Mouse (Mus musculus) lung, postnatal 0 days (tissue): ENCODE measurements around the gene Fam169b. TPM values are rescaled to one million over a fixed set of nuclear protein-coding genes. Genes with fewer than 3 reads are reported as not detected.

Experiments
- ATAC-seq: fragments of 200-750 bp; cut with Nextera tagmentation; 2 replicates; pipeline ENCODE4 v1.8.0; 2017; ENCODE audit warnings: moderate library complexity
- DNase-seq: peaks from one replicate; pipeline ENCODE4 v3.0.0-alpha.2; 2016; ENCODE audit warnings: low spot score
- H3K27ac ChIP-seq: fragments of 300-500 bp; sonication (generic); 2 replicates; pipeline ENCODE4 v1.5.1; 2014; ENCODE audit warnings: antibody characterized with exemption, mild to moderate bottlenecking, low read length, mixed read lengths
- H3K27me3 ChIP-seq: fragments of 300-500 bp; sonication (generic); replicated peaks from 2 replicates; pipeline ENCODE4 v1.6.1; 2014; ENCODE audit warnings: low read length, mixed read lengths; ENCODE audit not compliant: insufficient read depth
- H3K36me3 ChIP-seq: fragments of 300-500 bp; sonication (generic); 2 replicates; pipeline ENCODE4 v1.6.1; 2014; ENCODE audit warnings: low read length, mixed read lengths; ENCODE audit not compliant: insufficient read depth
- H3K4me1 ChIP-seq: fragments of 300-500 bp; sonication (generic); 2 replicates; pipeline ENCODE4 v1.6.1; 2014; ENCODE audit warnings: antibody characterized with exemption, low read depth, low read length, mixed read lengths; ENCODE audit not compliant: insufficient read depth
- H3K4me2 ChIP-seq: fragments of 300-500 bp; sonication (generic); replicated peaks from 2 replicates; pipeline ENCODE4 v1.6.1; 2014; ENCODE audit warnings: low read depth, mild to moderate bottlenecking, low read length, moderate library complexity, mixed read lengths
- H3K4me3 ChIP-seq: fragments of 300-500 bp; sonication (generic); 2 replicates; pipeline ENCODE4 v1.5.1; 2014; ENCODE audit warnings: low read depth, low read length
- H3K9ac ChIP-seq: fragments of 300-500 bp; sonication (generic); replicated peaks from 2 replicates; pipeline ENCODE4 v1.6.1; 2014; ENCODE audit warnings: low read depth, mild to moderate bottlenecking
- H3K9me3 ChIP-seq: fragments of 300-500 bp; sonication (generic); 2 replicates; pipeline ENCODE4 v1.6.1; 2016; ENCODE audit warnings: low read length, mixed read lengths
- CTCF ChIP-seq: IDR thresholded peaks from 2 replicates; pipeline ENCODE4 v1.5.1; 2016; ENCODE audit warnings: antibody characterized with exemption, mild to moderate bottlenecking
- EP300 ChIP-seq: IDR thresholded peaks from 2 replicates; pipeline ENCODE4 v1.6.1; 2016; ENCODE audit warnings: antibody characterized with exemption, mild to moderate bottlenecking, control low read depth
- WGBS: fragments of 180-500 bp; shearing (Covaris S2); extraction: QIAGEN DNeasy Blood & Tissue Kit; methylation state at CpG from one replicate; pipeline ENCODE4 v1.1.7; 2014; 5-methylcytosine and 5-hydroxymethylcytosine counted together
- polyA plus RNA-seq: library from polyadenylated mRNA; unstranded; fragments of >200 nt; fragmentation: Nextera tagmentation; extraction: Ambion mirVana; gene quantifications from 2 replicates; pipeline ENCODE4 v1.2.1, GENCODE M21; 2015

Fam169b gene
- polyA plus RNA-seq, 1 experiment from 2014 or later = 0.37 TPM

GRCm38 (mm10) chr7:68332799-68333198 is 59.2 kb downstream of the Fam169b start:
- no peak for DNase-seq
- Histone ChIP-seq H3K27me3 (no peaks in the 10 kb centered on the region), H3K4me1 (no peaks in the 10 kb centered on the region), H3K9ac (no peak overlapping the region), H3K4me3 (no peak overlapping the region), H3K4me2 (no peak overlapping the region), H3K27ac (no peak overlapping the region), H3K36me3 (no peaks in the 10 kb centered on the region), H3K9me3 (no peaks in the 10 kb centered on the region)
- TF ChIP-seq EP300 (no peak), CTCF (no peak)
- 84% methylated on average over 6 of the region's 6 CpGs for WGBS
- ATAC-seq = no peak

DNA sequence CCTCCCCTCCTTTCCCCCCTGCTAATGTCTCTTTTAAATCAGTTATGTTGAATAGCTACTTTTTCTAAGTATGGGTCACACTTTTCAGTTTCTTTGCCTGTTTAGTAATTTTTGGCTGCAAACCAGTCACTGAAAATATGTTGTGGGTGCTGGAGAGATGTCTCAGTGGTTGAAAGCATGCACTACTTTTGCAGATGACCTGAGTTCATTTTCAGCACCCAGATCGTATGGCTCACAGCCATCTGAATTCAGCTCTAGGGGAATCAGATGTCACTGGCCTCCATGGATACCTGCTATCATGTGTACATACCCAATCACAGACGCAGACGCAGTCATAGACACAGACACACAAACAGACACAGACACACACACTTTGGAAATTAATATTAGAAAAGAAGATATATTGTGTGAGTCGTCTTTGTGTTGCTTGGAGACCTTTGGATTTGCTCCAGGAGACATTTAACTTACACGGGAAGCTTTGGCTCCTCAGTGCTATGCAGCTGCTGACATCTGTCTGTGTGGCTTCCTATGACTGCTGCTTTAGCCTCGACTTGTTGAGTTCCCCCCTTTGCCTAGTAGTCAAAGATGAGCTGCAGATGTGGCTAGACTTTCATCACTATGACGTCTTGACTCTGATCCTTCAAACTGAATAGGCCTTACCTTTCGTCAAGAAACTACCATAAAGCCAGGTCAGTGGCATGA is 63.6 kb downstream of the Fam169b start:
- no peak overlapping the region for H3K27ac ChIP-seq
- DNase-seq (peak; percentile 82), ATAC-seq (peak; percentile 81)
- no peak overlapping the region for H3K4me3 ChIP-seq
- no peak overlapping the region for H3K4me2 ChIP-seq
- TF ChIP-seq EP300 = no peak
- TF ChIP-seq CTCF = no peak
- H3K4me1 ChIP-seq = no peaks in the 10 kb centered on the region
- 48% methylated on average over 8 of the region's 8 CpGs for WGBS
- H3K9me3 ChIP-seq = no peaks in the 10 kb centered on the region
- no peaks in the 10 kb centered on the region for H3K27me3 ChIP-seq
- no peaks in the 10 kb centered on the region for H3K36me3 ChIP-seq
- no peak overlapping the region for H3K9ac ChIP-seq

GRCm38 (mm10) chr7:68338680-68339079 is 65.0 kb downstream of the Fam169b start:
- H3K27me3 ChIP-seq = no peaks in the 10 kb centered on the region
- no peak overlapping the region for H3K4me2 ChIP-seq
- DNase-seq = no peak
- no peaks in the 10 kb centered on the region for H3K36me3 ChIP-seq
- no peak overlapping the region for H3K27ac ChIP-seq
- TF ChIP-seq EP300 (no peak), CTCF (no peak)
- WGBS = 88% methylated on average over 6 of the region's 6 CpGs
- H3K4me3 ChIP-seq = no peak overlapping the region
- ATAC-seq = no peak
- H3K4me1 ChIP-seq = no peaks in the 10 kb centered on the region
- H3K9ac ChIP-seq = no peak overlapping the region
- H3K9me3 ChIP-seq = no peaks in the 10 kb centered on the region

GRCm38 (mm10) chr7:68344561-68344960 is 70.9 kb downstream of the Fam169b start:
- Histone ChIP-seq H3K36me3 (no peaks in the 10 kb centered on the region), H3K4me2 (no peak overlapping the region), H3K9me3 (no peaks in the 10 kb centered on the region), H3K9ac (no peak overlapping the region), H3K27ac (no peak overlapping the region), H3K27me3 (no peaks in the 10 kb centered on the region), H3K4me1 (no peaks in the 10 kb centered on the region), H3K4me3 (no peak overlapping the region)
- TF ChIP-seq CTCF (peak; percentile 30), EP300 (no peak)
- ATAC-seq (no peak), DNase-seq (no peak)
- WGBS = 47% methylated on average over 5 of the region's 5 CpGs

DNA sequence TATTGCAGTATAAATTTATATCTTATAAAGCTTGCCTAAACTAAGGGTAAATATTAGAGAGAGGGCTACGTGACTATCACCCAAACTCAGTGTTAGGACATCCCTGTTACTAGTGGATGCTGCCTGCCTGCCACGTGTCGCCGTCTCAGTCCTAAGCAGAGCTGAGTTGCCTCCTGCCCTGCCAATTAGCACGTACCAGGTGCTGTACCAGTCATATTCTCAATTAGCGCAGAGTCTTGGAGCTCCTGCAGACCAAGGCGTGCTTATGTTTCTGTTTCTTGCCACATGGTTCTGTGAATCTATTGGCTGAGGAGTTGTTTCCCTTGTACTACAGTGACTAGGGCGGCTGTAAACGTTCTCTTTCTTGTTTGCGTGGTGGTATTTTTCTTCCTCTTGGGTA is 72.3 kb downstream of the Fam169b start:
- Histone ChIP-seq H3K27me3 (no peaks in the 10 kb centered on the region), H3K4me1 (no peaks in the 10 kb centered on the region), H3K4me3 (no peak overlapping the region), H3K9ac (no peak overlapping the region), H3K36me3 (no peaks in the 10 kb centered on the region), H3K9me3 (no peaks in the 10 kb centered on the region), H3K27ac (no peak overlapping the region), H3K4me2 (no peak overlapping the region)
- WGBS = 83% methylated on average over 10 of the region's 10 CpGs
- DNase-seq = no peak
- no peak for ATAC-seq
- no peak for TF ChIP-seq EP300
- TF ChIP-seq CTCF = no peak

DNA sequence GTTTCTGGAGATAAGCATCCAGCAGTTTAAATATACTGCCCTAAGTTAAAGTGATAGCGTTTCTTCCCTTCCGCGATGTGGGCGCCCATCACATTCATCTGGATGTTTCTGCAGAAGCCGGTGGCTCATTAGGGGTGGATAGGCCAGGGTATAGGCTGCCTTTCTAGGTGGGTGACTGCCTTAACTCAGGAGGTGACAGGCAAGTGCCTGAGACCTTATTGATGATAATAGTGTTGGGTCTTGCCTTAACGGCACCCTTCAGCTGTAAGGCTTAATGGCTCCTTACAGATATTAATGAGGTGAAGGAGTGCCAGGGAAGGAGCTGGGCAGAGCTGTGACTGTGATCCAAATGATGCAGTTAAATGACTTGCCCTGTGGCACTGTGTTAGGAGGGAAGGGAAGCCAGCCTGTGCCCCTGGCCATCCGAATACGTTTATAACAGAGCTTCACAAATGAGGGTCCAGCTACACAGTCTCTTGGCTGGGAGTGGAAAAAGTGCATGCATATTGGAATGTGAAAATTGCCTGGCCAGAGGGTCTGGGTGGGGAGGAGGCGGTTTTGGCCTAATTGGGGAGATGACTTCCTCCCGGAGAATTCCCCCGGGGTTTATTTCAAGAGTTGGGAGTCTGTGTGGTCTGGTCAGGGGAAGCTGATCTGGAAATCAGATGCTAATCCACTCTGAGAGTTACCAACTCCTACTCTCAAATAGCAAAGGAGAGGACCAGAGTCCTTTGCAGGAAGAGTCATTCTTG is 81.9 kb downstream of the Fam169b start:
- Histone ChIP-seq H3K4me1 (no peaks in the 10 kb centered on the region), H3K27me3 (no peaks in the 10 kb centered on the region), H3K27ac (no peak overlapping the region), H3K9ac (no peak overlapping the region), H3K4me2 (no peak overlapping the region), H3K9me3 (no peaks in the 10 kb centered on the region), H3K4me3 (no peak overlapping the region), H3K36me3 (no peaks in the 10 kb centered on the region)
- no peak for TF ChIP-seq CTCF
- TF ChIP-seq EP300 = no peak
- WGBS = 63% methylated on average over 11 of the region's 11 CpGs
- ATAC-seq (no peak), DNase-seq (no peak)
